In the genomic region with DNA sequence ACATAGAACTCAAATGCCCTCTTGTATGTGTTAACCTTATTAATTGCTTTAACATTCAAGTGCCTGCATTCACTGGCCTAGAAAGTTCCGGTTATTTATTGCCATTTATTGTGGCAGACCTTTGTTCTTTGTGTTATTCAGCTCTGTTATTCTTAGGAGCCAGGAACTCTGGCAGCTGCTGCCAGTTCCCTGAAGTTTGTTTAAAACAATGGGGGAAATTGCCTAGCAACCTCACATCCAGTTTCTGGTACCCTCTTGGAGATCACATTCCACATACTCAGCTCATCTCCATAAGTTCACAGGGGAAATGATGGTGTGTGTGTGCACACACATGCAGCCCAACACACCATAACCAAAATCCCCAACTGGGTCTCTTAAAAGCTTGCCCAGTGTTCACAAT, we compare ENCODE assay signal across 16 mouse cellular contexts.
DNase-seq lines count a peak whose midpoint lies in the region; ATAC-seq lines count a peak whose summit lies in the region.
"Had no signal": no experiment of that assay in that cellular context is flagged by ENCODE, and none has a peak within 500 bp of the region (broad histone marks: within the 10 kb centered on the region; RNA-seq: fewer than 3 reads in every experiment).

No protein-coding gene starts in this region.

- WGBS in forebrain, embryonic 12.5 days, result 18% methylated on average over 1 of the region's 1 CpGs
- WGBS in hindbrain, embryonic 16.5 days, result 16% methylated on average over 1 of the region's 1 CpGs
- 4% methylated on average over 1 of the region's 1 CpGs for WGBS in neural tube, embryonic 13.5 days

- no peaks in the 10 kb centered on the region for H3K36me3 ChIP-seq in forebrain, embryonic 12.5 days (replicated peaks)
- no peaks in the 10 kb centered on the region for H3K36me3 ChIP-seq in hindbrain, embryonic 16.5 days (ENCODE audit: control insufficient read depth, insufficient read depth, low read length)
- no peaks in the 10 kb centered on the region for H3K36me3 ChIP-seq in neural tube, embryonic 13.5 days
- H3K36me3 ChIP-seq: embryonic facial prominence, embryonic 15.5 days; heart, embryonic 15.5 days; stomach, embryonic 15.5 days had no signal

- H3K27ac ChIP-seq in forebrain, embryonic 12.5 days, result no peak overlapping the region
- H3K27ac ChIP-seq in hindbrain, embryonic 16.5 days (ENCODE audit: low read depth, low read length), result no peak overlapping the region
- no peak overlapping the region for H3K27ac ChIP-seq in neural tube, embryonic 13.5 days (replicated peaks)
- H3K27ac ChIP-seq: embryonic facial prominence, embryonic 15.5 days; heart, embryonic 15.5 days; stomach, embryonic 15.5 days had no signal

- H3K4me2 ChIP-seq in forebrain, embryonic 12.5 days, result no peak overlapping the region
- no peak overlapping the region for H3K4me2 ChIP-seq in hindbrain, embryonic 16.5 days (ENCODE audit: low read length)
- no peak overlapping the region for H3K4me2 ChIP-seq in neural tube, embryonic 13.5 days
- H3K4me2 ChIP-seq: embryonic facial prominence, embryonic 15.5 days; heart, embryonic 15.5 days; stomach, embryonic 15.5 days had no signal

- no peak overlapping the region for H3K9ac ChIP-seq in forebrain, embryonic 12.5 days
- H3K9ac ChIP-seq in hindbrain, embryonic 16.5 days (ENCODE audit: low read depth, low read length), result no peak overlapping the region
- no peak overlapping the region for H3K9ac ChIP-seq in neural tube, embryonic 13.5 days
- H3K9ac ChIP-seq: embryonic facial prominence, embryonic 15.5 days; heart, embryonic 15.5 days; stomach, embryonic 15.5 days had no signal

- no peaks in the 10 kb centered on the region for H3K27me3 ChIP-seq in forebrain, embryonic 12.5 days
- no peaks in the 10 kb centered on the region for H3K27me3 ChIP-seq in hindbrain, embryonic 16.5 days (replicated peaks; ENCODE audit: control insufficient read depth, insufficient read depth, low read length)
- no peaks in the 10 kb centered on the region for H3K27me3 ChIP-seq in neural tube, embryonic 13.5 days
- H3K27me3 ChIP-seq: embryonic facial prominence, embryonic 15.5 days; heart, embryonic 15.5 days; stomach, embryonic 15.5 days had no signal

- ATAC-seq in forebrain, embryonic 12.5 days (ENCODE audit: low FRiP score), result peak; percentile 64
- ATAC-seq in hindbrain, embryonic 16.5 days, result peak; percentile 73
- ATAC-seq in neural tube, embryonic 13.5 days (ENCODE audit: low read depth), result peak; percentile 79
- ATAC-seq: intestine, postnatal 0 days; lung, postnatal 0 days had no signal

- H3K9me3 ChIP-seq in forebrain, embryonic 12.5 days, result no peaks in the 10 kb centered on the region
- no peaks in the 10 kb centered on the region for H3K9me3 ChIP-seq in hindbrain, embryonic 16.5 days (ENCODE audit: control insufficient read depth, low read length)
- H3K9me3 ChIP-seq in neural tube, embryonic 13.5 days, result no peaks in the 10 kb centered on the region
- H3K9me3 ChIP-seq: embryonic facial prominence, embryonic 15.5 days; heart, embryonic 15.5 days; stomach, embryonic 15.5 days had no signal

- H3K4me3 ChIP-seq in forebrain, embryonic 12.5 days (replicated peaks), result no peak overlapping the region
- H3K4me3 ChIP-seq in hindbrain, embryonic 16.5 days (ENCODE audit: low read length), result no peak overlapping the region
- no peak overlapping the region for H3K4me3 ChIP-seq in neural tube, embryonic 13.5 days
- H3K4me3 ChIP-seq: embryonic facial prominence, embryonic 15.5 days; heart, embryonic 15.5 days; myocyte; stomach, embryonic 15.5 days had no signal

- DNase-seq in layer of hippocampus, adult 11-12 months (ENCODE audit: low spot score), result peak; percentile 6
- no peak for DNase-seq in layer of hippocampus, postnatal 10 days (ENCODE audit: low spot score in 2 of 2)
- no peak for DNase-seq in gastrocnemius, postnatal 4 days (ENCODE audit: low spot score in 2 of 2)
- DNase-seq in kidney, adult 9 months, result no peak
- DNase-seq in spleen, adult 12 weeks (ENCODE audit: low spot score), result no peak
- DNase-seq: gastrocnemius, postnatal 14 days; right cerebral cortex, postnatal 25 days had no signal

- H3K4me1 ChIP-seq in forebrain, embryonic 12.5 days, result peaks cover 7% of the 10 kb centered on the region
- H3K4me1 ChIP-seq in hindbrain, embryonic 16.5 days (ENCODE audit: control insufficient read depth, insufficient read depth, low read depth, low read length), result no peaks in the 10 kb centered on the region
- H3K4me1 ChIP-seq in neural tube, embryonic 13.5 days (replicated peaks), result peaks cover 12% of the 10 kb centered on the region; the same call in 1 of the 2 replicates
- H3K4me1 ChIP-seq: embryonic facial prominence, embryonic 15.5 days; stomach, embryonic 15.5 days had no signal
